Mouse (Mus musculus) heart, adult 11 months (tissue): ENCODE data around the gene Prr18.

Experiments
- DNase-seq: peaks from one replicate; pipeline ENCODE4 v3.0.0; 2022

Prr18 gene

DNA sequence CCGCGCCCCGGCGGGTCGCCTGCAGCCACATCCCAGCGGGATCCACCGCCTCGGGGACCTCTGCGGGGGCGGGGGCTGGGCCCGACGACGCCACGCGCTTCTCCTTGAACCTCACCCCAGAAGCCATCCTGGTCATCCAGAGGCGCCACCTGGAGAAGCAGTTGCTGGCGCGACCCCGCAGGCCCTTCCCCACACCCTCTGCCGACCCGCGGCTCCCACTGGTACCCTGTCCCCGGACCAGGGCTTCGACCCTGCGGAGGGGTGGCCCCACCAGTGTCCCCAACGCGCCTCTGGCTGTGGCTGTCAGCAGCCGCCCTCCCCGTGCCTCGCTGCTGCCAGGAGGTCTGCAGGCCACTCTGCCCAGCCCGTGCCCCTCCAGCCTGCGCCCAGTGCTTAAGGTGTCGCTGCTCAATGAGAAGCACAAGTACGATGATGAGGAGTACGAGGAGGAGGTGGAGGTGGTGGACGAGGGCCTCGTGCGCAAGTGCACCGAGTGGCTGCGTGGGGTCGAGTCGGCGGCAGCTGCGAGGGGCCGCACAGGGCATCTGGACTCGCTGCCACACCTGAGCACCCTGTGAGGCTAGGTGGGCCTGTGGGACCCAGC lies 4.2 kb downstream of the Prr18 start:
- DNase-seq = no peak

DNA sequence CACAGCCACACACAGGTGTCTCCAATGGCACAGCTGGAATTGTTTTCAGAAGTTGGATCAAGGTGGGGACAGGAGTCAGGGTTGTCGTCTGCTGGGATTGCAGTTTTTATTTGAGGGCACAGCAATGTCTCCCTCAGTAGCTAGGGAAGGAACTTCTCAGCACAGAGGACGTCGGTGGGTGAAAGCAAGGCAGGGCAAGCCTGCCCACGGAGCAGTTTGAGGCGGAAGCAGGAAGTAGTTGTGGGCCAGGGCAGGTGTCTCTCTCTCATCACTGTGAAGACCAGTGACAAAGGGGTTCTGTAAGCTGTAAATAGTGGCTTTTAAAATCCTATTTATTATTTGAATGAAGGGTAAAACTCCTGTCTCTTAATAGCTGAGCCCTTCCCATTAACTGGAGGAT lies 5.4 kb downstream of the Prr18 start:
- no peak for DNase-seq

DNA sequence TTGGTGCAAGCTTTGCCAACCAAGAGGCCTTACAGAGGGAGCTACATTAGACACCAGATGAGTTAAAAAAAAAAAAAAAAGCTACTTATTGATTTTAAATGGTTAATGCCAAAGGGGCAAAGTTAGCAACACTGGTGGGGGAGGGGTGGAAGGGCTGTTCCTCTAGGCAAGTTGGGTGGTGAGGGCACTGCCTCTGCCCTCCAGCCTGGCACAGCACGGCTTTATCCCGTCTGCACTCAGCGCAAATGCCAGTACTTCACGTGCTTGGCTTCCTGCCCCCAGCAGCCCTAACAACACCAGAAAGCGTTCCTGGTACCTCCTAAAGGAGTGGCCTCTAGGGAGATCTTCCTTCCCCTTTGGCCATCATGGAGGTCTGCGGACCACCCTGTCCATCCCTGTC lies 6.2 kb downstream of the Prr18 start:
- DNase-seq = no peak

DNA sequence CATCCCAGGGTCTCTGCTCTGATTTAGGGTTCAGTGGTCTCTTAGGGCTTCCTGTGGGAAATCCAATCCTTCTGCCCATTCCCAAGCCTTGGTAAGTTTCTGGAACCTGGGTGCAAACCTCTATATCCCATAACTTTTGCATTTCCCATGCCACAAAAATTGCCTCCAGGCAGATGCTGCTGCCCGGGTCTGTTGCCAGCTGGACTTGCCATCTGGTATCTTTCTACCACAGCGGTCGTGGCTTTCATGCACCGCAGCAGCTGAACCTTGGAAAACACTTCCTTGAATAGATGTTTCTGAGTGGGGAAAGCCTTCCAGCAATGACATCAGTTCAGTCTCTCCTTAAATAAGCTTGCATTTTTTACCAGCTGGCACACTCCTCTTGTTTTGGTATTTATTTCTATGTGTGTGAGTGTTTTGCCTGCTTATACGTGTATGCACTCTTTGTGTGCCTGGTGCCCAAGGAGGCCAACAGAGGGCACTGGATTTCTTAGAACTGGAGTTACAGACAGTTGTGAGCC lies 10.6 kb downstream of the Prr18 start:
- DNase-seq = no peak

DNA sequence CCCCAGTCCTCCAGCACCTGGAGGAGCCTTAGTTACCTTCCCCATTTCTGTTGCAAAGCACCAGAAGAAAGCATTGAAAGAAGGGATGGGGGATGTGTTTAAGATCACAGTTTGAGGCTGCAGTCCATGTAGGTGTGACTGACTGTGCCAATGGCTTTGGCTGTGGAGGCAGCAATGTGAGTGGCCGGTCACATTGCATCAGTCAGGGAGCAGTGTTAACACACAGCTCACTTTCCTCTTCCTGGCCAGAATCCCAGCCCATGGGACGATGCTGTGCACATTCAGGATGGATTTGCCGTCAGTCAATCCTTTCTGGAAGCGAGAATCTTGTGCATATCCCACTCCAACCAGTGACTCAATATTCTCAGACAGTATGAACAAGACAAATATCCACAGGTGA lies 11.7 kb downstream of the Prr18 start:
- no peak for DNase-seq

DNA sequence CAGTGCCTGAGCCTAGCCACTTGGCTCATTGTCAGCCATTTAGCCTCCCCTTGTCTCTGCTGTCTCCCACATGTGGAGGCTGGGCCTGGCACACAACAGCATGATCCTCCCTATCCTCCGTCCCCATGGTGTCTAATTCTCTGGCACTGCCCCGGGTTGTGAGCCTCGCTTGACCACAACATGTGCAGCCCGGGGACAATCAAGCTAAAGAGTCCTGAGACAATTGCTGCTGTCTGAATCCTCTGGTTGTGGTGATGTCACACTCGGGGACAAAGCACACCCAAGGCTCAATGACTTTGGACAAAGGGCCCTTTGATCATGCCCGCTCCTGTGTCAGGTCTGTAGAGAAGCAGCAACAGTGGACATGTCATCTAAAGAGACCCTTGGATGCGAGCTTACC lies 13.8 kb downstream of the Prr18 start:
- DNase-seq = no peak

DNA sequence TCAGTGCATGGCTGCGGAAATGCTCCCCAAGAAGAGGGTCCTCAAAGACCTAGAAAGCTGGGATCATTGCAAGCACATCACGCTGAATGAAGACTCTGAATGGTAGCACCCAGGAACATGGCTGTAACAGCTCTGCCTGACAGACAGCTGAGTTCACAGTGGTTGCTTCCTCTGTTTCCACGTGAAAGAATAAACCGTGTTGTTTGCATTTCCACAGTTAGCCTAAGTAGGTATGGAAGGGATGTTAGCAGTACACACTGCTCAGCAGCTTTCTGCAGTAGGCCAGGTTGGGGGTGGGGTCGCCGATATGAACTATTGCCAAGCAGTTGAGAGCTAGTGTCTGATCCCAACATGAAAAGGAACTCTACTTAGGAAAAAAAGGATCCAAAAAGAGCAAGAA lies 18.4 kb downstream of the Prr18 start, which contains the start of gene T2:
Gene T2 (plus strand): TSS at position 301 of the 400 bp plus-strand sequence.
- DNase-seq = no peak

DNA sequence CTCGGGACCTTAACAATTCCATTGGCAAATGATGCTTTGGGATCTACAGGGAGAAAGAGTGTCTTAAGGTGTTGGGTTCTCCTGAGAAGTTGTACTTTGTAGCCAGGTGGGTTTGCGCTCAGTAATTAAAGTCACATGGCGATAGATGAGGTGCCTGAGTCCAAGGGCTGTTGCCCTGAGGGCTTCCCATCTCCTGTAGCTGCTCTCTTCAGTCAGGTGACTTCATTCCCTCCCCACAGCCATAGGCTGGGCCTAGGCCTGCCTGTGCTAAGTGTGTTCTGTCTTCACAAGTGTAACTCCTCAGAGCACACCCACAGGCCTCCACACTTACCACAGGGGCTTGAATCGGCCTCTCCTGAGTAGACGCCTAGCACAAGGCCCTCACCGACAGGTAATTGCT lies 20.2 kb downstream of the Prr18 start:
- DNase-seq = no peak

DNA sequence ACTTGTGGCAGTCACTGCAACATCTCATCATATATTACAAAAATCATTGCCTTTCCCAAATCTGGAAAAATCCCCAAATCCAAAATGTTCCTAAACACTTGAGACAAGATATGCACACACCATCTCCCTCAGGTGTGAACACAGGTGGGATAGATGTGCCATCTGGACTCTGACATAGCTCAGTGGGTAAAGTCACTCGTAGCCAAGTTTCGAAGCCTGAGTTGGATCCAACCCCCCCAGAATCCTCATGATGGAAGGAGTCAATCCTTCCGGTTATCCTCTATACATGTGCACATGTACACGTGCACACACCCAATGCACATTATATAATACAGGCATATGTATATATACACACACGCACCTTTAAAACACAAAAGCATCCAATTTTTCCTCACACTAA lies 23.6 kb downstream of the Prr18 start:
- DNase-seq = peak; percentile 67

DNA sequence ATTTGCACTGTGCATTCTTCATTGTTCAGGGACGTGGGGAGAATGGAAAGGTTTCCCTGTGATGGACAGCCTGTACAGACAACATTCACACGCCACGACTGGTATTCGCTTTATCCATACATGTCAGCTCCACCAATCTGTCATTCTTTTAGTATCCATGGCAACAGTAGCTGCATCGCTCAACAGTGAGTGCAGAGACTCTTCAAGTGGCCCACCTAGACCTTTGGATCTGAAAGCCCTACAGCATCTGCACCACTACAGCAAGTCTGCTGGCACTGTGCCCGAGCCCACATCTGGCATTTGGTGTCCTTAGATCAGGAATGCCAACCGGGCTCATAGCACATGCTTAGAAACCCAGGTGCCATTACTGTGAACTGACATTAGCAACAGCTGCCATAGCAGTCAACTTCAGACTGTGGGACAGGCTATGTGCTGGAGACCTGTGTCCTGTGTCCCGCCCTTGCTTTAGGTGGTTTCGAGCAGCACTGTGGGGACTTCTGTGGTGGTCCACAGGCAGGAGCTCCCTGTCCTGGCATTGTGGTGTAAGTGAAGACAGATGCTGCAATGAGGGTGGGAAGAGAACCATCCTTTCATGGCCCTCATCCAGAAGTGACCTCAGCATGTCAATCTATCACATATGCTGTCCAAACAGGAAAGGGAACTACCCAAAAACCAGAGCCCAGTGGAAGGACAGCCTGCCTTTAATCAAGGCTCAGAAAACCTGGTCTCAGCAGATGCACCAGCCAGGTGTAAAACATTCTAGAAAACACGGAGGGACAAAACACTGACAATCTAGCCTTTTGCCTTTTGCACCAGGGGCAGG lies 24.2 kb downstream of the Prr18 start:
- no peak for DNase-seq

DNA sequence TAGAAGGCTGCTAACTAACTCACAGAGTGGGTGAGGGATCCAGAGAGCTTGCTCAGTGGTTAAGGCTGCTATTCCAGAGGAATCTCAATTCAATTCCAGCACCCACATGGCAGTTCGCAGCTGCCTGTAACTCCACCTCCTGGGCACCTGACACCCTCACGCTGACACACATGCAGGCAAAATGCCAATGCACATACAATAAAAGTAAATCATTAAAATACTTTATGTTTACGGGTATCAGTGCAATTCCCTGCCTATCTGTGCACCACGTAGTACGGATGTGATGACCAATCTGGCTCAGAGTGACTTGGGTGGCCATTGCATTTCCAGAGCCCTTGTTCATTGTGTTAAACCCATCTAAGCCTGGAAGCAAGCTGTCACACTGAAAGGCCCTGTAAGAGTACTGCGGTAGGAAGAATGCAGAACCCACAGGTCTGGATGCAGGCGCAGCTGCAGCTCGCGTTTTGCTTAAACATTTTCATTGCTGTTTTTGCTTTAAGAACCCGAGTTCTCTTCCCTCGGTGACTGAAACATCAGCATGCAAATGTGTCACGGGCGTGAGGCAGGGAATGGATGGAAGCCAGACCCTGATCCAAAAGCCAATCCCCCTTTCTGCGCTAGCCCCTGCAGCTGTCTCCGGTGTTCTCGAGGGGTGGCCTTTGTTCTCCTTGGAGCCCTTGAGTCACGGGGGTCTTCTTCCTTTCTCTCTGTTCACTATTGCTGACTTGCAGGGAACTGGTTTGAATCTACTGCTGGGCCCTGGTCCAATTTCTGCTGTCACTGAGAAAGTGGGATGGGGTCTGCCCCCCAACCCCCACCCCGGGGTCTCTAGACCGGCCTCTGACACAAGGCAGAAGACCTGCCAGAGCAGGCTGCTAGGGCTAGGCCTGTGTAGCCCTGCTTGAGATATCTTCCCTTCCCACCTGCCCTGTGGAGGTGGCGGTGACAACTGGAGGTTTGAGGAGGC lies 30.5 kb downstream of the Prr18 start:
- no peak for DNase-seq

DNA sequence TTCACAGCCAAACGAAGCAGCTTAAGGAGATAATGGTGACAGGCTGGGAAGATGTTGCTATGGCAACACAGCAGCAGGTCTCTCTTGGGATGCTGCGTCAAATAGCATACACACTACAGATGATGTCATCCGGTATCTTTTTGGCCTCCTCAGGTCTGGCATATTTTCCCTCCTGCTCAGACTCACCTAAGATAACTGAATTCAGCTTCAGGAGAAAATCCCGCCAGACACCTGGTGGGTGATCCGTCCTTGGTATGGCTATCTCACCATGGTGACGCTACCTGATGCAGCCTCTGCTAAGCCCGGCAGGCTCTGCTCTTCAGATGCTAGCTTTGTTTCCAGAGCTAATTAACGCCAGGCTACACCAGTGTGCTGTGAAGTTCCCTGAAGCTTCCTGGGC lies 31.3 kb downstream of the Prr18 start:
- no peak for DNase-seq

DNA sequence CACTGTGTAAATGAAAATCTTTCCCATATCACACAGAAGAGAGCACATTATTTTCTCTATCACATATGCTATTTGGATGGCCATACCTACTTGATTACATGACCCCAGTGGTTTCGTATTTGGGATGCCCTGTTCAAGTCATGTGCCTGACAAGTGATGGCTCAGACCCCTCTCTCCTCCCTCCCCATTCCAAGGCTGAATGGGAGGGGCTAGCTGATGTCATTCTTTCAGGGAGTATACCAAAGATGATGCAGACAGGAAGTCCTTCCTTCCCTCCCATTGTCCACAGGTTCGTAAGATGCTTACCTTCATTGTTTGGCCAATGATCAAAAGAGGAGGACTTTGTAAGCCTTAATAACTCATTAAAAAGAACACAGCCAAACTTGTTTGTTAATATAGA lies 31.9 kb downstream of the Prr18 start:
- DNase-seq = no peak

DNA sequence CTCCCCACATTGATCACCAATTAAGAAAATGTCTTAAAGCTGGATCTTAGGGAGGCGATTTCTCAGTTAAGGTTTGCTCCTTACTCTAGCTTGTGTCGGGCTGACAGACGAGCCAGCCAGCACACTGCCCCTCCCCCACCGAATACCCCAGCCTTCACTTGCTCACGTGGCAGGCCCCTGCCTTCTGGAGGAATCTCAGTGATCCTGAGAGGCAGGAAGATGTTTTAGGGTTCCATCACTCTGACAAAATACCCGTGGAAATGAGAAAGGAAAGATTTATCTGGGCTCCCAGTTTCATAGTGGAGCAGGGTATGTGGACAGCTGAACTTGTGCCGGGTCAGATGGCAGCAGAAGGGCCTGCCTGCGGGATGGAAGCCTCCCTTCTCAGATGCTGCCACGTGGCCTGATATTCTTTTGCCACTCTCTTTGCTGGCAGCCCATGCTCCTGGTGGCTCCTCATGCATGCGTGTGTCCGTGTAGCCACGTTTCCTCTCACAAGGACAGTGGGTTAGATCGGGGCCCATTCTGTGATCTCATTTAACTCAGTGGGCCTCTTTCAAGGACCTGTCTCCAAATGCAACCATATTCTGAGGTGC lies 33.5 kb downstream of the Prr18 start:
- DNase-seq = no peak

DNA sequence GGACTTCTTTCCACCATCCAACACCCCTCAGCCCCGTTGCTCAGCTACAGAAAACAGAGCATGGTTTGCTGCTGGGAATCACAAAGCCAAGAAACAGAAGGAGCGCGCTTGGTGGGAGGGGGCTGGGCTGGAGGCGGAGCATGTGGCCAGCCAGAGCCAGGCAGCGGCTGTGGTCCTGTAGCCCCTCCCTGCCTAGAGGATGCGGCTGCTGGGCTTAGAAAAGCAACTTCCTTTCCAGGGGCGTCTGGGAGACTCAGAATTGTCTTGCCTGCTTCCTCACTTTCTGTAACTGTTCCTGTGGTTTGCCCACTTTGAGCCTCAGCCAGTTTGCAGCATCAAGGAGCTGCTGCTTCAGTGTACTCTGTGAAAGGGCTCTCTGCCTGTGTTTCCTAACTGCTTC lies 34.6 kb downstream of the Prr18 start:
- DNase-seq = peak; percentile 96

DNA sequence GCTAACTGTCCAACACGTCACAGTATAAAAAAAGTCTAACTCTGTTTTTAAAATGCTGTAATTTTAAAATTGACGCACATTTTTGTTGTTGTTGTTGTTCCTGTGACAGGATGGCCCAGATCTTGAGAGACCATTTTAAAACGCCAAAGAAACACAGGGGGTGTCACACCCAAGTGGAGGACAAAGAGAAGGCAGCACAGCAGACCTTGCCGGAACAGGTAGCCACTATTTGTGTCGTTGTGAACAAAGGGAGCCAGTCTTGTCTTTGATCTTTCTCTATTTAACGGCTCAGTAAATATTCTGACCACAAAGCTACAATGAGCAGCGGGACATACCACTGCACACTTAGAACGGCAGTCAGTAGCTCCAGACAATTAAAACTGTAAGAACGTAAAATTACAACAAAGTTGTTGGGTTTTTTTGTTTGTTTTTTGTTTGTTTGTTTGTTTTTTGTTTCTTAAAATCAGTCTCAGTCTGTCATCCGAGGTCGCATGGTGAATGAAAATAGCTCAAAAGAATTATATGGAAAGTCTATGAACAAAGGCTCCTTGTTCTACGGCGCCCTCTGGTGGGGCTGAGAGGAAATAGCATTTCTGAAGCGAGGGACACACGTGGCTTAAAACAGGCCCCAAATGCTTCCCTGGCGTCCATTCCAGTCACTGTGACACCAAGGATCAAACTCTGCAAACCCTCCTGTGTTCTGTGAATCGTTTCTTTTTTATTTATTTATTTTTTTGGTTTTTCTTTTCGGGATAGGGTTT lies 35.2 kb downstream of the Prr18 start:
- peak; percentile 93 for DNase-seq

DNA sequence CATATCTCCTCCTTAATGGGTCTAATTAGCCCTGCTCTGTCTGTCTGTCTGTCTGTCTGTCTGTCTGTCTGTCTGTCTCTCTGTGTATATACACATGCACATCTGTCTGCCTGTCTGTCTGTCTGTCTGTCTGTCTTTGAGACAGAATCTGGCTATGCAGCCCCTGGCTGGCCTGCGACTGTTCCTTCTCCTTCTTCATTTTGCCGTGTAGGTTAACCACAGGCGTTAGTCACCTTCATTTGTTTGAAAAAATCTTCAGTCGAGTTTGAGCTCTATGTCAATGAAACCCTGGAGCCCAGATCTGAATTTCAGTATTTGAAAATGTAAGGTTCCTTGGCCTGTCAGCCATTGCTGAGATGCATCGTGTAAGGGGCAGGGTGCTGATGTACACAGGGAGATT lies 40.0 kb downstream of the Prr18 start:
- no peak for DNase-seq

DNA sequence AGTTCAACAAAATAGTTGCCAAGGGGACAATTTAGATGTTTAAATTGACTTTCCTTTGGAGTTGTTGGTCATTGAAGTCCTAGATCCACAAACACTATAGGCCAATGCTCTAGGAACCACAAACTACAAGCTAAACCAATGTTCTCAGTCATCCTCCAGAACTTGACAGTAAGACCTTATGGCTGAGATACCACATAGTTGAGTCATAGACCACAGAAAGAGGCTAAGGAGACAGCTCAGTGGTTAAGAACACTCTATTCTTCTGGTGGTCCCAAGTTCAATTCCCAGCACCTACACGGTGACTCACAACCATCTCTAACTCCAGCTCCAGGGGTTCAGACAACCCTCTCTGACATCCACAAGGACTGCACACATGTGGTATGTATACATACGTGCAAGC lies 48.2 kb downstream of the Prr18 start:
- no peak for DNase-seq

DNA sequence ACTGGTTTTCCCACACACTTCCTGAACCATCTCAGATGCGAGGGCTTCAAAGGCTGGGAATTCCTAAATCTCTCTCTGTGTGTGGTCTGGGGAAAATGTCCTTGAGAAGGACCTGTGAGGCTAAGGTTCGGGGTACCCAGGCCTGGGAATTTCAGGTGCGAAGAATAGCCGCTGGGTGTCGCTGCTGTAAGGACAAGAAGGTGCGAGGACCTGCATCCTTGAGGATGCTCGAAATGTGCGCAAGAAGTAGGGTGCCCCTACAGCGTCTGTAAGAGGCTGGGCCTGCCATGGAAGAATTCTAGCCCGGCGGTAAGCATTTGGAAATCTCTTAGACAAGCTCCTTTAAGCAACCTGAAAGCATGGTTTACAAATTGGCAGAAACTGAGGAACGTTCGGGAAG lies 51.2 kb downstream of the Prr18 start:
- no peak for DNase-seq

DNA sequence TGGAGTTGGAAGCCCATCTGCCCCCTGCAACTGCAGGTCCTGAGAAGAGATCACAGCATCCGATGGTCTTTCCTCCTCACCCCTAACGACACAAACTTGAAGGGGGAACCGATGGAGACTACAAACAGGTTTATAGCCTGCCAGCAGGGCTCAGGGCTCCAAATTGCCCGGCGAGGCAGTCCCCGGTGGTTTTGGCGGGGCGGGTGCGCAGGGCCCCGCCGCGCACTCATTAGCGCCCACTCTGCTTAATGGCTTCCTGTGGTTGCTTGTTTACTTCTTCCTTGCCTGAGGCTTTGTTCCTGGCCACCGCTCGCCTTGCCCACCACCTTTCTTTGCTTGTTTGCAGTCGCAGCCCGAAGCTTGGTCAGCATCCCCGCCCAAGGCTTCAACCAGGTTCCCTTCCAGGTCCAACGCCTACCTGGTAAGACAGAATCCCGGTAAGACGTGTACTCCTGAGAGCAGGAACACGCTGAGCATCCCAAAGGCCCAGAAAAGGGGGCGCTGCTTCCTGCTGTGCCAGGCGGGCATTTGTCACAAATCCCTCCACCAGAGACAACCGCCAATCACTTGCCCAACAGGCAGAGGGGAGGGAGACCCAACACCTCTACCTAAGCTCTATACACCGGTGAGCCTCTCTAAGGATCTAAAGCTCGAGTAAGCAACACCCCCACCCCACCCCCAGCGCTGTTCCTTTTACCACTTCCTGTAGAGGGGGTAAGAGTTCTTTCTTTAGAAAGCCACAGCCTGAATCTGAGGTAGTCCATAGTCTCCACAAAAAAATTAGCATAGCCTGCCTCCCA lies 51.9 kb downstream of the Prr18 start:
- no peak for DNase-seq

DNA sequence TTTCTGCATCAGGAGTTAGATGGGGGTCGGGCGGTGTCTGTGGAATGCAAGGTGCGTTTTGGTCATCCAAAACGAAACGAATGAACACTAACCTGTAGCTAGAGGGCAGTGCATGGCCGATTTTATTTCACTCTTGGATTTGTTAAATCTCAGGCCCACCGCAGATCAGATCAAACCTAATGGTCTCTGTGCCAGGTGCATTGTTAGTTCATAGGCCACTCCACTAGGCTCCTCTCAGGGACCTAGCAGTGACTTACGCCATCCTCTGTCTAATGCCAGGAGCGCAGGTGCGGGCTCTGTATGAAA lies 52.5 kb downstream of the Prr18 start:
- DNase-seq = no peak

DNA sequence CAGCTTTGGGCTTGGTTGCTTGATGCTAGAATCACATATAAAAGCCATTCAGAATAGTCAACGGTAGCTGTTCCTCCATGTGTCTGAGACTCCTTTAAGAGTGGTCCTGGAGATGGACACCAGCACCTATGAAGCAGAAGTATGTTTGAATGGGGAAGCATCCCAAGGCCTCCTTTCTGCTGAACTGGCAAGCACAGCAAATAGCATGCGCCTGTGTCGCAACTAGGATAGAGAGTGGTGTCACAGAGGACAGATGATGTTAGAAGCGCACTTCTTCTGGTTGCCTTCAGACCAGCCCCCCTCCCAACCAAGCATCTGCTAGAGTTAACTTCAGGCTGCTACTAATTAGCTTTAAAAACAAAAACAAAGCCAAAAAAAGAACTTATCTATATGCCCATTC lies 53.2 kb downstream of the Prr18 start:
- no peak for DNase-seq
